Mouse (Mus musculus): ENCODE measurements around the gene Adamtsl4. TPM values are rescaled to one million over a fixed set of nuclear protein-coding genes. Genes with fewer than 3 reads are reported as not detected.
"Not testable (repeated sequence)": the region's sequence is repeated elsewhere in the genome, so short reads cannot be mapped to it uniquely, and the experiment has no call there.

Adamtsl4 gene
- polyA plus RNA-seq, 1 experiment, result not detected

DNA sequence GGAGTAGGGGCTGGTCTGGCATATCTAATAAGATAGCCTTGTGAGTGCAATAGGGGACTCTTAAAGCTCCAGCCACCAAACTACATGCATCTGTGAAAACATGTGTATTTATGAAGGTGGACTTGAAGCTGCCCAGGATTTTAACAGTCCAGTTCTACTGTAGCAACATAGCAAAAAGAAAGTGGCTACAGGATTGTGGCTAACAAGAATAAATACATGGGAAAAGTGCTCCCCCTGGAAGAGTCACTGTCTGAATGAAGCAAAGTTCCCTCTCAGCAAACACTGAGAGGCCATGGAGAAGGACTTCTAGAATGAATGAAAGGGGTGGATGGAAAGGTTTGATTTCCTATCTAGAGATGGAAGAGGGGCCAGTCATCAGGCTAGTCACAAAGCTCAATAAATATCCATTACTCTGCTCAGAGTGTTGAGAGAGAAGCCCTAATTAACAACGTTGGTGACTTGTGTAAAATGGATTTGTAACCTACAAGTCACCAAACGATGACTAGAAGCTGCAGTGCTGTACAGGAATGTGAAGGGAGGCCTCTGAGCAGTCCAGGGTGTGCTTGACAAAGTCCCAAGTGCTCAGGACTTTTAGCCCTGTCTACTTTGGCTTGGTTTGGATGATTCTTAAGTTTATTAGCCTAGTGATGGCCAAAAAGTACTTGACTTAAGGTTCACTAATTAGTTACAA lies 26.8 kb downstream of the Adamtsl4 start:
- 5% methylated on average over 2 of the region's 2 CpGs for WGBS
- no peak overlapping the region for H3K27ac ChIP-seq (ENCODE audit: insufficient read depth, low read depth, low read length)
- H3K4me3 ChIP-seq (ENCODE audit: insufficient read depth, low read depth, low read length), result no peak overlapping the region
- peaks cover 6% of the 10 kb centered on the region for H3K4me1 ChIP-seq (ENCODE audit: control insufficient read depth, insufficient read depth, low read length)
- TF ChIP-seq CTCF (IDR thresholded peaks at IDR 0.05; ENCODE audit: insufficient read depth, low read depth, low read length) (no peak), POLR2A (IDR thresholded peaks at IDR 0.05; ENCODE audit: insufficient read depth, low read depth, low read length) (no peak)

DNA sequence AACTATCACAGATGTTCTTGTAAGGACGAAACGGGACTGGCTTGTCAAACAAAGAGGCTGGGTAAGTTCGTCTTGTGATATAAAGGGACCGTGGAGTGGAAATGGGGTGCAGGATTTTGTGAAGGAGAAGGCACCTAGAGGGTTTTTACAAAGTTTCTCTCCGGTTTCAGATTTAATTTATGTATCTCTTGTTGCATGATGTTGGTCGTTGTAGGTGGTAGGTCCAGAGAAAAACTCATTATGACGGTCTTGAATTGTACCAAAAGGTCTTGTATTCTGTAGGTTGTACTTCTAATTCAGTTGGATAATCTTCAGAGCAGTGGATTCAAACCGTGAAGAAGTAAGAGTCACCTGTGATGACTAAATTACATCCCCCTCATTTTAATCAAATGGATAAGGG lies 27.8 kb downstream of the Adamtsl4 start:
- Histone ChIP-seq H3K4me3 (ENCODE audit: insufficient read depth, low read depth, low read length) (peak overlapping the region; percentile 89), H3K27ac (ENCODE audit: insufficient read depth, low read depth, low read length) (peak overlapping the region; percentile 53), H3K4me1 (ENCODE audit: control insufficient read depth, insufficient read depth, low read length) (peaks cover 5% of the 10 kb centered on the region)
- TF ChIP-seq CTCF (IDR thresholded peaks at IDR 0.05; ENCODE audit: insufficient read depth, low read depth, low read length) (no peak), POLR2A (IDR thresholded peaks at IDR 0.05; ENCODE audit: insufficient read depth, low read depth, low read length) (no peak)
- under 1% methylated on average over 8 of the region's 8 CpGs for WGBS

DNA sequence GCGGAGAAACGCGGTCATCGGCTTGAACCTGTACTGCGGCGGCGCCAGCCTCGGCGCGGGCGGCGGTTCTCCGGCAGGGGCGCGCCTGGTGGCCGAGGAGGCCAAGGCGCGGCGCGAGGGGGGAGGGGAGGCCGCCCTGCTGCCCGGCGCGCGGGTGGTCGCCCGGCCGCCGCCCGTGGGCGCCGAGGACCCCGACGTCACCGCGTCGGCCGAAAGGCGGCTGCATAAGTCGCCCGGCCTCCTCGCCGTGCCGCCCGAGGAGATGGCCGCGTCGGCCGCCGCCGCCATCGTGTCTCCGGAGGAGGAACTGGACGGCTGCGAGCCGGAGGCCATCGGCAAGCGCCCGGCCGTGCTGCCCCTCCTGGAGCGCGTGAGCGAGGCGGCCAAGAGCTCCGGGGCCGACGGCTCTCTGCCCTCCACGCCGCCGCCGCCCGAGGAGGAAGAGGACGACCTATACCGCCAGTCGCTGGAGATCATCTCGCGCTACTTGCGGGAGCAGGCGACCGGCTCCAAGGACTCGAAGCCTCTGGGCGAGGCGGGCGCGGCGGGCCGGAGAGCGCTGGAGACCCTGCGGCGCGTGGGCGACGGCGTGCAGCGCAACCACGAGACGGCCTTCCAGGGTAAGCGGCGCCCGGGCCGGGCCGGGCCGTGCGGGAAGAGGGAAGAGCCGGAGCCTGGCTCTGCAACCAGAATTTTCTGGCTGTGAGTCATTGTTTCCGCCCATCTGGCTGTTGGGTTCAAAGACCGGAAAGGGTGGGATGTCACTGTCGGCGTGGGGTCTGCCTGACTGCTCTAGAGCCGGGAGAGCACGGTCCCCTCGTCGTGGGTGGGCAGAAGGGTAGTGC lies 28.6 kb downstream of the Adamtsl4 start:
- TF ChIP-seq CTCF (IDR thresholded peaks at IDR 0.05; ENCODE audit: insufficient read depth, low read depth, low read length) (no peak), POLR2A (IDR thresholded peaks at IDR 0.05; ENCODE audit: insufficient read depth, low read depth, low read length) (no peak)
- WGBS, result under 1% methylated on average over 109 of the region's 113 CpGs
- peak overlapping the region; percentile 98 for H3K27ac ChIP-seq (ENCODE audit: insufficient read depth, low read depth, low read length)
- H3K4me3 ChIP-seq (ENCODE audit: insufficient read depth, low read depth, low read length), result peak overlapping the region; percentile 89
- peaks cover 2% of the 10 kb centered on the region; the same call in 1 of the 2 replicates for H3K4me1 ChIP-seq (ENCODE audit: control insufficient read depth, insufficient read depth, low read length)

DNA sequence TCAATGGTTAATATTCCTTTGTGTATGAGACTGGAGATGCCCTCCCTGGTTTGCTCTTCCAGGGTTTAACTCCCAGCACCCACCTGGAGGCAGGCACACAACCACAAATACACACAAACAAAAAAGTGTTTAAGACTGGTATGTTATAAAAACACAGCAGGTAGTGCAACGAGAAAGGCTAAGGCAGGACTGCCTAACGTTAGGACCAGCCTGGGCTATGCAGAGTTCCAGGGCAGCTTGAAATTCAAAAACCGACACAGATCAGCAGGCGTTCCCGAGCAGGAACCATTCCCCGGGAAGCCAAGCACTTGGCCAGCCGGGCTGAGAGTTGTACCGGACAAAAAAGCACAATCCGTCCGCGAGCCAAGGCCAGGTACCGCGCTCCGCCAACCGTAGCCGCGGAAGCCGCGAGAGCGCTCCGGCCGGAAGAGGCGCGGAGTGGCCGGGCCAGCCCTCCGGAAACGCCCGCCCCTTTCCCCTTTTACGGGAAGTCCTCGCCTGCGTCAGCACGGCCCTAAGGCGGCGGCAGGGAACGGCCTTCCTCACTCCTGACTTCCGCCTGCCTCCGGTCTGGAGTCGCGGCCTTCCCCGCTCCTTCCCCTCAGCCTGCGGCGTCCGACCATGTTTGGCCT lies 29.4 kb downstream of the Adamtsl4 start, which contains the start of gene Mcl1:
Mcl1 (plus strand) TSS at position 553 of the 632 bp plus-strand sequence.
- H3K27ac ChIP-seq (ENCODE audit: insufficient read depth, low read depth, low read length), result peak within 1 kb of the TSS; percentile 98
- TF ChIP-seq POLR2A (IDR thresholded peaks at IDR 0.05; ENCODE audit: insufficient read depth, low read depth, low read length), result peak; percentile 97
- TF ChIP-seq CTCF (IDR thresholded peaks at IDR 0.05; ENCODE audit: insufficient read depth, low read depth, low read length), result no peak
- WGBS, result under 1% methylated on average over 43 of the region's 43 CpGs

DNA sequence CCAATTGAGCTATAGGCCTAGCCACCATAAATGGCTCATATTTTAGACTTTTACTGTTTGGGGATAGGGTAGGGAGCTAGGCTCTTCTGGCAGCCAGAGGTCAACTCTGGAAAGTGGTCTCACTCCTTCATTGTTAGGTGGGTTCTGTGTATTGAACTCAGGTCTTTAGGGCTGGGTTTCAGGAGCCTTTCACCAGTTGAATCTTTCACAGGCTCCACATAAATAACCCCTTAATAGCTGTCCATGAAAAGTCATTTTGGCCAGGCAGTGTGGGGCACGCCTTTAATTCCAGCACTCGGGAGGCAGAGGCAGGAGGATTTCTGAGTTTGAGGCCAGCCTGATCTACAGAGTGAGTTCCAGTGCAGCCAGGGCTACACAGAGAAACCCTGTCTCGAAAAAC lies 30.0 kb downstream of the Adamtsl4 start:
- Histone ChIP-seq H3K27ac (ENCODE audit: insufficient read depth, low read depth, low read length) (no peak overlapping the region), H3K4me3 (ENCODE audit: insufficient read depth, low read depth, low read length) (no peak overlapping the region), H3K4me1 (ENCODE audit: control insufficient read depth, insufficient read depth, low read length) (peaks cover 2% of the 10 kb centered on the region; the same call in 1 of the 2 replicates)
- no peak for TF ChIP-seq POLR2A (IDR thresholded peaks at IDR 0.05; ENCODE audit: insufficient read depth, low read depth, low read length)
- no peak for TF ChIP-seq CTCF (IDR thresholded peaks at IDR 0.05; ENCODE audit: insufficient read depth, low read depth, low read length)
- 84% methylated on average over 3 of the region's 3 CpGs for WGBS

More for the DNA sequence above, 29.4 kb downstream of the Adamtsl4 start, which contains the start of gene Mcl1:
- peaks cover 2% of the 10 kb centered on the region; the same call in 1 of the 2 replicates for H3K4me1 ChIP-seq (ENCODE audit: control insufficient read depth, insufficient read depth, low read length)
- peak within 1 kb of the TSS; percentile 89 for H3K4me3 ChIP-seq (ENCODE audit: insufficient read depth, low read depth, low read length)

DNA sequence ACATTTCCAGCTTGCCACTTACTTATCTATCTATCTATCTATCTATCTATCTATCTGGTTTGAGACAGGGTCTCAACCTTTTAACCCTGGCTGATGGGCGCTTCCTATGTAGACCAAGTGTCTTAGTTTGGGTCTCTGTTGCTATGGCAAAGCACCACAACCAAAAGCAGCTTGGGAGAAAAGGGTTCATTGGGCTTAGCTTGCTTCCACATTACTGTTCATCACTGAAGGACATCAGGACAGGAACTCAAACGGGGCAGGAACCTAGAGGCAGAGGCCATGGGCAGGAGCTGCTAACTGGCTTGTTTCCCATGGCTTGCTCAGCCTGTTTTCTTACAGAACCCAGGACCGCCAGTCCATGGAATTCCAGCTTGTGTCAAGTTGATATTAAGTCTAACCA lies 30.6 kb downstream of the Adamtsl4 start:
- 85% methylated on average over 3 of the region's 3 CpGs for WGBS
- TF ChIP-seq POLR2A (IDR thresholded peaks at IDR 0.05; ENCODE audit: insufficient read depth, low read depth, low read length), result no peak
- no peak for TF ChIP-seq CTCF (IDR thresholded peaks at IDR 0.05; ENCODE audit: insufficient read depth, low read depth, low read length)
- peaks cover 4% of the 10 kb centered on the region; the same call in 1 of the 2 replicates for H3K4me1 ChIP-seq (ENCODE audit: control insufficient read depth, insufficient read depth, low read length)

DNA sequence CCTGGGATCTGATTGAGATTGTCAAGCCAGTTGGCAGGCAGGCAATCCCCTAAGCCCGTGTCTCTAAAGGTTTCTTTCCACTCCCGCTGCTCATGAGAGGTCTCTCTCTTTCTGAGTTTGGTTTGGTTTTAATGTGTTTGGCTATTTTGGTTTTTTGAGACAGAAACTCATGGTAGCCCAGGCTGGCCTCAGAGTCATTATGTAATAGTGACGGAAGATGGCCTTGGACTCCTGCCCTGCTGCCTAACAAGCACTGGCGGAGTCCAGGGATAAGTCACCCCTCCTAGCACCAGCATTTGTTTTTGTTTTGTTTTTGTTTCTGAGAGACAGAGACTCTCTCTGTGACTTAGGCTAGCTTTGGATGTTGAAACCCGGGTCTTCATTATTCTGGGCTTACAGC lies 32.3 kb downstream of the Adamtsl4 start:
- Histone ChIP-seq H3K27ac (ENCODE audit: insufficient read depth, low read depth, low read length) (no peak overlapping the region), H3K4me1 (ENCODE audit: control insufficient read depth, insufficient read depth, low read length) (peaks cover 7% of the 10 kb centered on the region; the same call in 1 of the 2 replicates), H3K4me3 (ENCODE audit: insufficient read depth, low read depth, low read length) (no peak overlapping the region)
- WGBS, result 80% methylated on average over 5 of the region's 5 CpGs
- TF ChIP-seq CTCF (IDR thresholded peaks at IDR 0.05; ENCODE audit: insufficient read depth, low read depth, low read length) (no peak), POLR2A (IDR thresholded peaks at IDR 0.05; ENCODE audit: insufficient read depth, low read depth, low read length) (no peak)

More for the DNA sequence above, 30.6 kb downstream of the Adamtsl4 start:
- H3K27ac ChIP-seq (ENCODE audit: insufficient read depth, low read depth, low read length), result no peak overlapping the region
- no peak overlapping the region for H3K4me3 ChIP-seq (ENCODE audit: insufficient read depth, low read depth, low read length)

DNA sequence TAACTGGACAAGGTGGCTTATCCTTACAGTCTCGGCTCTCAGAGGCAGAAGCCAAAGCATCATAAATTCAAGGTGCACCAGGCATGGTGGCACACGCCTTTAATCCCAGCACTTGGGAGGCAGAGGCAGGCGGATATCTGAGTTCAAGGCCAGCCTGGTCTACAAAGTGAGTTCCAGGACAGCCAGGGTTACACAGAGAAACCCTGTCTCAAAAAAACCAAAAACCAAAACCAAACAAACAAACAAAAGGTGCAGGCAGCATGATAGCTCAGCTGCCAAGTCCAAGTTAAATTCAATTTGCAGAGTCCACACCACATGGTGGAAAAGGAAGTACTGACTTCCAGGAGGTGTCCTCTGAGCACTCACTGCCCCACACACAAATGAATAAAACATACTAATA lies 33.3 kb downstream of the Adamtsl4 start:
- not testable (repeated sequence) for H3K4me3 ChIP-seq (ENCODE audit: insufficient read depth, low read depth, low read length); H3K27ac ChIP-seq (ENCODE audit: insufficient read depth, low read depth, low read length); H3K4me1 ChIP-seq (ENCODE audit: control insufficient read depth, insufficient read depth, low read length)
- WGBS, result 96% methylated on average over 3 of the region's 3 CpGs

All from olfactory bulb, adult 2 months (tissue).